Comparison of ENCODE assay signal across 15 mouse cellular contexts in genomic region chr5:114969064-114969463, GRCm38 (mm10). TPM values are rescaled to one million over a fixed set of nuclear protein-coding genes. Genes with fewer than 3 reads are reported as not detected.
DNase-seq lines count a peak whose midpoint lies in the region; ATAC-seq and TF ChIP-seq lines count a peak whose summit lies in the region.
"Had no signal": no experiment of that assay in that cellular context is flagged by ENCODE, and none has a peak within 500 bp of the region (broad histone marks: within the 10 kb centered on the region; RNA-seq: fewer than 3 reads in every experiment).

No protein-coding gene starts in this region.

- peaks cover 33% of the 10 kb centered on the region; the same call in 1 of the 2 replicates for H3K79me2 ChIP-seq in liver, adult 2 months (ENCODE audit: control insufficient read depth, insufficient read depth, low read length)

- peak overlapping the region; percentile 33; the same call in 1 of the 2 replicates for H3K4me2 ChIP-seq in stomach, embryonic 14.5 days (replicated peaks; ENCODE audit: low read depth, low read length)
- H3K4me2 ChIP-seq: forebrain, embryonic 15.5 days; heart, embryonic 15.5 days; hindbrain, embryonic 13.5 days had no signal

- no peaks in the 10 kb centered on the region for H3K27me3 ChIP-seq in liver, adult 2 months (ENCODE audit: control insufficient read depth, insufficient read depth, low read length)
- H3K27me3 ChIP-seq in stomach, embryonic 14.5 days (ENCODE audit: control insufficient read depth, insufficient read depth, low read length), result no peaks in the 10 kb centered on the region
- H3K27me3 ChIP-seq: forebrain, embryonic 15.5 days had no signal

- intact Hi-C loops in left cerebral cortex, postnatal 14 days (cut with DNase I), result no loop called here

- peak; percentile 85 for DNase-seq in liver, adult 2 months (ENCODE audit: extremely low read depth, low read depth, low spot score)
- DNase-seq in liver (no peak), MN1 (ENCODE audit: low spot score) (no peak)
- peak; percentile 91 for DNase-seq in kidney, adult 11 months
- DNase-seq in kidney, postnatal 25 days, result peak; percentile 86 to 95
- no peak for DNase-seq in left cerebral cortex, postnatal 14 days (ENCODE audit: low spot score in 2 of 2)
- DNase-seq in heart, adult 9 months (ENCODE audit: low spot score in 2 of 2), result no peak
- DNase-seq: cerebellum, adult 9-10 months; gastrocnemius, postnatal 10 days; lung, postnatal 4 days had no signal

- H3K27ac ChIP-seq in liver, adult 2 months (replicated peaks; ENCODE audit: insufficient read depth, low read depth, low read length), result peak overlapping the region; percentile 99
- H3K27ac ChIP-seq in stomach, embryonic 14.5 days (ENCODE audit: low read length), result peak overlapping the region; percentile 90
- H3K27ac ChIP-seq: forebrain, embryonic 15.5 days; heart, embryonic 15.5 days; hindbrain, embryonic 13.5 days had no signal

- WGBS in liver, adult 2 months, result 6% methylated on average over 4 of the region's 4 CpGs
- WGBS in stomach, embryonic 14.5 days, result 9% methylated on average over 4 of the region's 4 CpGs

- H3K36me3 ChIP-seq in liver, adult 2 months (ENCODE audit: control insufficient read depth, insufficient read depth, low read length), result no peaks in the 10 kb centered on the region
- no peaks in the 10 kb centered on the region for H3K36me3 ChIP-seq in stomach, embryonic 14.5 days (ENCODE audit: control insufficient read depth, insufficient read depth, low read length)
- H3K36me3 ChIP-seq: forebrain, embryonic 15.5 days; heart, embryonic 15.5 days; hindbrain, embryonic 13.5 days had no signal

- no peak for ATAC-seq in stomach, embryonic 14.5 days (ENCODE audit: insufficient number of reproducible peaks, insufficient read depth, low FRiP score, low read depth)
- ATAC-seq: forebrain, embryonic 15.5 days had no signal

- H3K4me3 ChIP-seq in liver, adult 2 months (ENCODE audit: insufficient read depth, low read depth, low read length), result peak overlapping the region; percentile 85
- peak overlapping the region; percentile 35 for H3K4me3 ChIP-seq in stomach, embryonic 14.5 days (ENCODE audit: low read depth, low read length)
- H3K4me3 ChIP-seq: forebrain, embryonic 15.5 days; heart, embryonic 15.5 days; hindbrain, embryonic 13.5 days had no signal

- H3K9ac ChIP-seq in liver, adult 2 months (ENCODE audit: low read depth, low read length), result peak overlapping the region; percentile 95
- peak overlapping the region; percentile 39; the same call in 1 of the 2 replicates for H3K9ac ChIP-seq in stomach, embryonic 14.5 days (replicated peaks; ENCODE audit: low read depth, low read length)
- H3K9ac ChIP-seq: forebrain, embryonic 15.5 days; heart, embryonic 15.5 days; hindbrain, embryonic 13.5 days had no signal

- TF ChIP-seq CTCF in liver, adult 2 months (IDR thresholded peaks at IDR 0.05; ENCODE audit: low read depth, low read length), result no peak

- TF ChIP-seq POLR2A in liver, adult 2 months (IDR thresholded peaks at IDR 0.05; ENCODE audit: extremely low read depth, insufficient read depth, low read length), result no peak

- H3K4me1 ChIP-seq in liver, adult 2 months (ENCODE audit: control insufficient read depth, insufficient read depth, low read length), result peaks cover 34% of the 10 kb centered on the region
- H3K4me1 ChIP-seq in stomach, embryonic 14.5 days (ENCODE audit: control insufficient read depth, insufficient read depth, low read length), result peaks cover 14% of the 10 kb centered on the region; the same call in 1 of the 2 replicates
- H3K4me1 ChIP-seq: forebrain, embryonic 15.5 days had no signal

- no peaks in the 10 kb centered on the region for H3K9me3 ChIP-seq in stomach, embryonic 14.5 days (ENCODE audit: control insufficient read depth, low read depth, low read length)
- H3K9me3 ChIP-seq: forebrain, embryonic 15.5 days; heart, embryonic 15.5 days; hindbrain, embryonic 13.5 days had no signal

RNA-seq across cellular contexts. Expression of gene Hnf1a, which starts 1.8 kb away (rescaled TPM):
- 6.1 and 9.3 TPM in 2 replicates for total RNA-seq in liver, adult 2 months (2014; rRNA removed)
- 13.5 and 19.2 TPM in 2 replicates for polyA plus RNA-seq in liver, adult 2 months (2012; rRNA removed)
- polyA plus RNA-seq in stomach, embryonic 14.5 days (2014; fragmentation: Nextera tagmentation; extraction: Ambion mirVana), result 7.1 and 7.7 TPM in 2 replicates
- total RNA-seq in left cerebral cortex, postnatal 14 days (2021), result not detected
- total RNA-seq: gastrocnemius, postnatal 10 days; neutrophil, adult 5-6 weeks had no signal
- polyA plus RNA-seq: forebrain, embryonic 15.5 days; hindbrain, embryonic 13.5 days had no signal

RNA-seq across cellular contexts. Expression of gene 2210016L21Rik, which starts 27.1 kb away (rescaled TPM):
- total RNA-seq in liver, adult 2 months (2014; rRNA removed), result 3.0 and 5.2 TPM in 2 replicates
- polyA plus RNA-seq in liver, adult 2 months (2012; rRNA removed), result 5.2 and 6.1 TPM in 2 replicates
- 51.8 and 54.6 TPM in 2 replicates for polyA plus RNA-seq in stomach, embryonic 14.5 days (2014; fragmentation: Nextera tagmentation; extraction: Ambion mirVana)
- 100 to 1,000 TPM; 210 to 248 TPM for total RNA-seq in left cerebral cortex, postnatal 14 days (2021)

RNA-seq across cellular contexts. Expression of gene Sppl3, which starts 41.9 kb away (rescaled TPM):
- 8.7 and 13.1 TPM in 2 replicates for total RNA-seq in liver, adult 2 months (2014; rRNA removed)
- 23.7 and 24.0 TPM in 2 replicates for polyA plus RNA-seq in liver, adult 2 months (2012; rRNA removed)
- 27.6 and 27.7 TPM in 2 replicates for polyA plus RNA-seq in stomach, embryonic 14.5 days (2014; fragmentation: Nextera tagmentation; extraction: Ambion mirVana)
- total RNA-seq in left cerebral cortex, postnatal 14 days (2021), result 100 to 1,000 TPM; 104 to 106 TPM

RNA-seq across cellular contexts. Expression of gene Oasl1, which starts 46.0 kb away (rescaled TPM):
- 5.8 and 6.6 TPM in 2 replicates for total RNA-seq in liver, adult 2 months (2014; rRNA removed)
- 15.4 and 16.8 TPM in 2 replicates for polyA plus RNA-seq in liver, adult 2 months (2012; rRNA removed)
- polyA plus RNA-seq in stomach, embryonic 14.5 days (2014; fragmentation: Nextera tagmentation; extraction: Ambion mirVana), result 0.57 and 0.75 TPM in 2 replicates
- total RNA-seq in left cerebral cortex, postnatal 14 days (2021), result not detected
- total RNA-seq: gastrocnemius, postnatal 10 days had no signal

Comparison
In these comparisons a context has a peak if more than half of its experiments do, and no peak if none do; other contexts are left out.
1. DNase-seq: peak in liver, adult 2 months (single experiment), kidney, adult 11 months (single experiment) and kidney, postnatal 25 days (2 of 2); none in liver (single experiment), left cerebral cortex, postnatal 14 days (0 of 2), heart, adult 9 months (0 of 2) and MN1 (single experiment).
2. RNA of gene 2210016L21Rik, which starts 27.1 kb away (total RNA-seq): 210 to 248 TPM in left cerebral cortex, postnatal 14 days; 3.0 to 5.2 TPM in liver, adult 2 months; every median in the first group is over 10 times any median in the second.